In genomic region chrX:110815549-110815930, GRCm38 (mm10) we compare ENCODE assay signal across 9 mouse cellular contexts. TPM values are rescaled to one million over a fixed set of nuclear protein-coding genes. Genes with fewer than 3 reads are reported as not detected.
A peak's percentile ranks its signal among the peaks of the same experiment; 100 is the strongest.
DNase-seq lines count a peak whose midpoint lies in the region; ATAC-seq lines count a peak whose summit lies in the region.
"Had no signal": no experiment of that assay in that cellular context is flagged by ENCODE, and none has a peak within 500 bp of the region (broad histone marks: within the 10 kb centered on the region; RNA-seq: fewer than 3 reads in every experiment).

No protein-coding gene starts in this region.

- ATAC-seq in cerebellum, adult (ENCODE audit: insufficient number of reproducible peaks, low FRiP score, low TSS enrichment), result no peak
- no peak for ATAC-seq in neural tube, embryonic 11.5 days (ENCODE audit: insufficient read depth, low FRiP score, low TSS enrichment)
- no peak for ATAC-seq in limb, embryonic 11.5 days (ENCODE audit: insufficient number of reproducible peaks, low FRiP score, low TSS enrichment, low read depth)
- no peak for ATAC-seq in stomach, embryonic 15.5 days (ENCODE audit: insufficient read depth, low FRiP score, low read depth)
- no peak for ATAC-seq in megakaryocyte progenitor cell, adult 5-6 weeks (replicated peaks; ENCODE audit: poor library complexity)
- ATAC-seq in frontal cortex, adult (ENCODE audit: low TSS enrichment), result no peak

- H3K36me3 ChIP-seq in neural tube, embryonic 11.5 days (ENCODE audit: control insufficient read depth, insufficient read depth, low read length), result no peaks in the 10 kb centered on the region
- H3K36me3 ChIP-seq in limb, embryonic 11.5 days (ENCODE audit: control insufficient read depth, insufficient read depth, low read length), result no peaks in the 10 kb centered on the region
- H3K36me3 ChIP-seq in stomach, embryonic 15.5 days, result no peaks in the 10 kb centered on the region

- H3K4me1 ChIP-seq in neural tube, embryonic 11.5 days (ENCODE audit: control insufficient read depth, insufficient read depth, low read length), result no peaks in the 10 kb centered on the region
- H3K4me1 ChIP-seq in limb, embryonic 11.5 days (ENCODE audit: control insufficient read depth, insufficient read depth, low read length), result no peaks in the 10 kb centered on the region
- no peaks in the 10 kb centered on the region for H3K4me1 ChIP-seq in stomach, embryonic 15.5 days

- H3K27me3 ChIP-seq in neural tube, embryonic 11.5 days (ENCODE audit: control insufficient read depth, insufficient read depth, low read length), result no peaks in the 10 kb centered on the region
- peaks cover 14% of the 10 kb centered on the region for H3K27me3 ChIP-seq in limb, embryonic 11.5 days (ENCODE audit: control insufficient read depth, insufficient read depth, low read length)
- peaks cover 10% of the 10 kb centered on the region; the same call in 1 of the 2 replicates for H3K27me3 ChIP-seq in stomach, embryonic 15.5 days (replicated peaks)

- no peak overlapping the region for H3K27ac ChIP-seq in neural tube, embryonic 11.5 days (ENCODE audit: low read depth, low read length)
- H3K27ac ChIP-seq in limb, embryonic 11.5 days (replicated peaks; ENCODE audit: low read depth, low read length), result no peak overlapping the region
- H3K27ac ChIP-seq in stomach, embryonic 15.5 days, result no peak overlapping the region

- H3K4me3 ChIP-seq in neural tube, embryonic 11.5 days (ENCODE audit: low read depth, low read length), result peak overlapping the region; percentile 47
- peak overlapping the region; percentile 10; the same call in 1 of the 2 replicates for H3K4me3 ChIP-seq in limb, embryonic 11.5 days (ENCODE audit: low read depth, low read length)
- peak overlapping the region; percentile 39 for H3K4me3 ChIP-seq in stomach, embryonic 15.5 days (replicated peaks)

- H3K9ac ChIP-seq in neural tube, embryonic 11.5 days (ENCODE audit: low read length), result peak overlapping the region; percentile 50
- no peak overlapping the region for H3K9ac ChIP-seq in limb, embryonic 11.5 days (ENCODE audit: low read length)
- no peak overlapping the region for H3K9ac ChIP-seq in stomach, embryonic 15.5 days

- H3K9me3 ChIP-seq in neural tube, embryonic 11.5 days (ENCODE audit: control insufficient read depth, low read length), result no peaks in the 10 kb centered on the region
- no peaks in the 10 kb centered on the region for H3K9me3 ChIP-seq in limb, embryonic 11.5 days (ENCODE audit: control insufficient read depth, low read length)
- H3K9me3 ChIP-seq in stomach, embryonic 15.5 days, result no peaks in the 10 kb centered on the region

- H3K4me2 ChIP-seq in neural tube, embryonic 11.5 days (ENCODE audit: low read depth), result peak overlapping the region; percentile 37
- peak overlapping the region; percentile 49 for H3K4me2 ChIP-seq in limb, embryonic 11.5 days (ENCODE audit: low read depth, severe bottlenecking)
- peak overlapping the region; percentile 67 for H3K4me2 ChIP-seq in stomach, embryonic 15.5 days

- peak; percentile 5 to 17 for DNase-seq in cerebellum, postnatal 25 days
- DNase-seq in neural tube, embryonic 11.5 days (ENCODE audit: low spot score), result no peak
- no peak for DNase-seq in neural tube, embryonic 10.5 days (ENCODE audit: extremely low spot score, low spot score)
- no peak for DNase-seq in limb, embryonic 11.5 days (ENCODE audit: low spot score)

- WGBS in neural tube, embryonic 11.5 days, result 3% methylated on average over 17 of the region's 18 CpGs
- WGBS in limb, embryonic 11.5 days, result 26% methylated on average over 18 of the region's 18 CpGs
- 44% methylated on average over 18 of the region's 18 CpGs for WGBS in stomach, embryonic 15.5 days

RNA-seq across cellular contexts. Expression of gene Pou3f4, which starts 1.5 kb away (rescaled TPM):
- polyA plus RNA-seq in neural tube, embryonic 11.5 days (2014; fragmentation: Nextera tagmentation; extraction: Ambion mirVana), result 7.9 and 9.6 TPM in 2 replicates
- polyA plus RNA-seq in limb, embryonic 11.5 days (2014; fragmentation: Nextera tagmentation; extraction: Ambion mirVana), result 0.06 and 0.09 TPM in 2 replicates
- polyA plus RNA-seq in stomach, embryonic 15.5 days (2015; fragmentation: Nextera tagmentation; extraction: Ambion mirVana), result 0.39 and 0.54 TPM in 2 replicates
- not detected in 2 replicates for total RNA-seq in megakaryocyte progenitor cell, adult 5-6 weeks (2015)
- total RNA-seq in megakaryocyte progenitor cell, adult 5-6 weeks (2017), result not detected in 2 replicates
- total RNA-seq: heart, adult 8-10 months had no signal

Comparison
In these comparisons a context has a peak if more than half of its experiments do, and no peak if none do; other contexts are left out.
1. DNase-seq: peak in cerebellum, postnatal 25 days (2 of 2); none in neural tube, embryonic 11.5 days (single experiment), neural tube, embryonic 10.5 days (single experiment) and limb, embryonic 11.5 days (single experiment).
2. Peak in every context shown above with its lines, with median percentiles within 50 percentile points of each other: H3K4me2 ChIP-seq and H3K4me3 ChIP-seq.